Mouse (Mus musculus) ES-Bruce4 (cell line): Measurements from ENCODE around the gene Ppm1e. TPM values are rescaled to one million over a fixed set of nuclear protein-coding genes. Genes with fewer than 3 reads are reported as not detected.

Source experiments
- H3K27ac ChIP-seq: 2 replicates; pipeline ENCODE4 v1.5.1; 2012; ENCODE audit warnings: low read length, inconsistent platforms; ENCODE audit not compliant: insufficient read depth
- H3K27me3 ChIP-seq: 2 replicates; pipeline ENCODE4 v1.6.1; 2012; ENCODE audit warnings: mild to moderate bottlenecking, low read length, inconsistent platforms; ENCODE audit not compliant: control insufficient read depth, poor library complexity, insufficient read depth, severe bottlenecking
- H3K36me3 ChIP-seq: 2 replicates; pipeline ENCODE4 v1.6.1; 2012; ENCODE audit warnings: inconsistent platforms, mild to moderate bottlenecking, low read length, moderate library complexity; ENCODE audit not compliant: control insufficient read depth, poor library complexity, insufficient read depth, severe bottlenecking
- H3K4me1 ChIP-seq: one replicate; pipeline ENCODE4 v1.8.1; 2011; ENCODE audit warnings: low read length; ENCODE audit not compliant: control insufficient read depth, insufficient read depth
- H3K4me3 ChIP-seq: 2 replicates; pipeline ENCODE4 v1.5.1; 2011; ENCODE audit warnings: low read depth, mild to moderate bottlenecking, low read length
- H3K9ac ChIP-seq: 2 replicates; pipeline ENCODE4 v1.6.1; 2012; ENCODE audit warnings: low read depth, mild to moderate bottlenecking, inconsistent platforms; ENCODE audit not compliant: poor library complexity, severe bottlenecking
- H3K9me3 ChIP-seq: replicated peaks from 2 replicates; pipeline ENCODE4 v1.6.1; 2012; ENCODE audit warnings: mild to moderate bottlenecking, low read length, inconsistent platforms; ENCODE audit not compliant: control insufficient read depth, poor library complexity, insufficient read depth, severe bottlenecking
- CTCF ChIP-seq: IDR thresholded peaks from one replicate; pipeline ENCODE4 v1.8.1; 2011; ENCODE audit warnings: low read depth, low read length
- EP300 ChIP-seq: IDR thresholded peaks from 2 replicates; pipeline ENCODE4 v1.6.1; 2011; ENCODE audit warnings: low read depth, low read length; ENCODE audit not compliant: insufficient read depth
- POLR2A ChIP-seq: IDR thresholded peaks from one replicate; pipeline ENCODE4 v1.8.1; 2011; ENCODE audit warnings: low read length; ENCODE audit not compliant: insufficient read depth
- polyA plus RNA-seq: library from polyadenylated mRNA; stranded (reverse); fragments of >200 nt; gene quantifications from 2 replicates; pipeline ENCODE4 v1.2.4, GENCODE M21; 2011; ENCODE audit warnings: low read depth; ENCODE audit not compliant: missing spikeins, insufficient read depth, insufficient read length

Ppm1e gene
- polyA plus RNA-seq, 1 experiment, result 1.4 TPM

DNA sequence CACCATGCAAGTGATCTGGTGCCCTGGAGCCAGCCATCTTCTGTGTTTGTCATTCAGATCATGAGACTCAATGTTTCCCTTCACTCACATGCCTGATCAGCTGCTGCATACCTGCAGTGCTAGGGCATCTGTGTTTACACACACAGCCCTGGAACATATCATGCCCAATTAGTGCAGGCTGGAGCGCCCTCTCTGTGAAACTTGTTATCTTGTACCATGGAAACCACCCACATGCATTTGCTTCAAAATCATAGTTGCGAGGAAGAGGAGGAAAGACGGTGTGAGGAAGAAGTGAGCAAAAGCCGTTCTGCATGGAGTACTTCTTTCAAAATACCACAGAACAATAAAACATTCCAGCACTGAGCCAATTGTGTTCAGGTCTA, 118.0 kb downstream of the Ppm1e start:
- no peak overlapping the region for H3K27ac ChIP-seq
- H3K9ac ChIP-seq, result no peak overlapping the region
- H3K9me3 ChIP-seq, result no peaks in the 10 kb centered on the region
- 0 out of 2 replicates have a peak, but pooled peaks cover 3% of the 10 kb centered on the region for H3K36me3 ChIP-seq
- H3K27me3 ChIP-seq, result no peaks in the 10 kb centered on the region
- no peaks in the 10 kb centered on the region for H3K4me1 ChIP-seq
- no peak overlapping the region for H3K4me3 ChIP-seq
- TF ChIP-seq EP300 (no peak), POLR2A (no peak), CTCF (no peak)

DNA sequence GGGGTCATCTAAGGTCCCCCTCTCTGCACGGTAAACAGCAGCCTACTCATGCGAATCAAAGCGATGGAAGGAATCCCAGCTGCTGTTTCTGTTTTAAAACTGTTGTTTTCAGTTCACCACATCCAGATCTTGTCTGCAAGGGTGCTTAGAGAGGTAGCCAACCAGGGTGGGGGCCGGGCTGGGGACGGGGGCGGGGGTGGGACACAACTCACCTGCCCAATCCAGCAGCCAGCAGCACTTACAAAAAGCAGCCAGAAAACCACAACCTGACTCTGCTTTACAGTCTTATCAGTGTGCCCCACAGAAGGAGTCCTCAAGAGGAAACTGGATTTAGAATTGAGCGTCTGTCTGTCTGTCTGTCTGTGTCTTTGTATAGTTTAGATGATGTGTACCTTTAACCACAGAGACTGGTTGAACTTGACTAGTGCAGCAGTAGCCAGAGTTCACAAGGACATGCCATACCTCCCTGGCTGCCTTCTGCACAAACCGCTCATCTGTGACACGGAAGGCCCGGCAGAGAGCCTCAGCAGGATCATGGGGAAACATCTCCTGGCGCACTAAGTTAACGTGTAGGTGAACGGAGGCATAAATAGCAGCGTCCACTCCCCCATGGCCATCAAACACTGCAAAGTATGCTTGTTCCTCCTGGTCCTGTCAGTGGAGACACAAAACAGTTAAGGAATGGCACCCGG, 118.5 kb downstream of the Ppm1e start:
- 0 out of 2 replicates have a peak, but pooled peaks cover 3% of the 10 kb centered on the region for H3K36me3 ChIP-seq
- no peaks in the 10 kb centered on the region for H3K9me3 ChIP-seq
- TF ChIP-seq POLR2A (no peak), CTCF (no peak), EP300 (no peak)
- H3K9ac ChIP-seq, result no peak overlapping the region
- H3K27ac ChIP-seq, result no peak overlapping the region
- H3K4me3 ChIP-seq, result no peak overlapping the region
- H3K4me1 ChIP-seq, result no peaks in the 10 kb centered on the region
- H3K27me3 ChIP-seq, result no peaks in the 10 kb centered on the region

DNA sequence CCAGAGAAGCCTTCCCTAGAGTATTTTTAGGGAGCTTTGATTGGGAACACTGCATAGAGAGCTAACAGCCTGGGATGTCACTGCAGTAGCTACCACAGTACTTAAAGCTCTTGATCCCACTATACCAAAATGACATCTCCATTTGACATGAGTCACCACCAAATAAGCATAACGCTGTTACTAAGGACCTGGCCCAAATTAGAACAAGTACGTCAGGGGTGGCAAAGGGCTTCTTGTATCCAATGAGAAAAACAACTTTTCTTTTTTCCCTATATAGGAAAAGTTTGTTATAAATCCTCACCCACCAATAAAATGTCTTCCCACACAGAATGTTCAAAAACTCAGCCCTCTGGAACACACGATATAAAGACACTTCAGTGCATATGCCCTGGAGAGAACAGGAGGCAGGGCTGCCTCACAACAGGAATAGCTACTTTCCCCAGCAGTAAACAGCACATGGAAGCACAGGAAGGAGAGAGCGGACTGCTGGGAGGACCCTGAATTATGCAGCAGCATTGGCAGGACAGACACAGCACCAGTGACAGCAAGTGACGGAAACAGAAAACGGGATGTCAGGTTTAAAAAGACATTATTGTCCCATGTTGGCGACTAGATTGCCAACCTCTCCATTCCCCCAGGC, 119.8 kb downstream of the Ppm1e start:
- TF ChIP-seq POLR2A (no peak), CTCF (no peak), EP300 (no peak)
- H3K4me3 ChIP-seq, result no peak overlapping the region
- H3K27ac ChIP-seq, result no peak overlapping the region
- no peak overlapping the region for H3K9ac ChIP-seq
- no peaks in the 10 kb centered on the region for H3K27me3 ChIP-seq
- peaks cover 13% of the 10 kb centered on the region for H3K36me3 ChIP-seq
- no peaks in the 10 kb centered on the region for H3K9me3 ChIP-seq
- H3K4me1 ChIP-seq, result no peaks in the 10 kb centered on the region

DNA sequence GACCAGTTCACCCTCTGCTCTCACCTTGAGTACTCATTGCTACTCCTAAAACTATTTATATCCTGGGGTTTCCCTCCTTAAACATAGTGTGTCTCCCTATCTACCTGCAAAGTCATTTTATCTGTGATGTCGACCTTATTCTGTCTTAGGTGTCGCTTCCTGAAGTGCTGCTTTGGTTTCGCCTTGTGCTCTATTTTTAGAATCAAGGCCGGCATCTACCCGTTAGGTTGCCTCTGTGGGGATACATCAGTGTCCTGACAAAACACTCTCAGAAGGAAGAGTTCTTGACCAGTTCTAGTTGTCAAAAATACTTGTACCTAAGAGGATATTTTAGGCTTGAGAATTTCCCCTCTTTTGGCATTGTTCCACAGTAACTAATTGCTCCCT, 123.3 kb downstream of the Ppm1e start:
- no peaks in the 10 kb centered on the region for H3K27me3 ChIP-seq
- no peaks in the 10 kb centered on the region for H3K9me3 ChIP-seq
- H3K27ac ChIP-seq, result no peak overlapping the region
- H3K36me3 ChIP-seq, result peaks cover 24% of the 10 kb centered on the region
- H3K4me1 ChIP-seq, result no peaks in the 10 kb centered on the region
- H3K4me3 ChIP-seq, result no peak overlapping the region
- H3K9ac ChIP-seq, result no peak overlapping the region
- TF ChIP-seq EP300, result no peak
- no peak for TF ChIP-seq POLR2A
- no peak for TF ChIP-seq CTCF

DNA sequence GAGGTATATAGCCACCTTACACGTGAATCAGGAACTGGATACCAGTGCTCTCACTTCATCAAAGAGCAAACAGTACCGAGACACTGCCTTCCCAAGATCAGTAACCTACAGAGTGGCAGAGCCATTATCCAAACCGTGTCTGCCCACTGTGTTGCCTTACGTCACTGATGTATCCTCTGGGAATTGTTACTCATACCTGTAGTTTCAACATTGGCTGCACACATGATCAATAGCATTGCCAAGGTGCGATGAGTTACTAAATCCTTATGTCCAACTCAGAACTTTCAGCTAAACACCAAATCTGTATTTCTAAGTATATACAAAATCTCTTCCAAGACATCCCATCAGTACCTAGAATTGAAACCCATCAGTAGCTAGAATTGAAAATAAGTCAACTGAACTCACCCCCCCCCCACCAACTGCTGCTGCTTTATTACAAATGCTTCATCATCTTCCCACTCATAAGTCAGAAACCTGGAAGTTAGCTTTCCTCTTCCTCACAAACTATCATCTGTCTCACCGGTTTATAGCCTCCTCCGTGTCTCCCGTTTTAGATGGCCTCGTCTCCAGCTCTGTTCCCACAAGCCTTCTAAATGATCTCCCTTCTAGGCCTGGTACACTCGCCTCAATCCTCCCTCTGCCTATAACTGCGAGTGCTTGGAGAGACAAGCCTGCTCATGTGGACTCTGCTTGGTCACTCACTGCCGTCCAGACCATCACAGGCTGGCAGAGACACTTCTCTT, 123.9 kb downstream of the Ppm1e start:
- H3K27me3 ChIP-seq, result no peaks in the 10 kb centered on the region
- H3K9ac ChIP-seq, result no peak overlapping the region
- H3K27ac ChIP-seq, result no peak overlapping the region
- TF ChIP-seq EP300 (no peak), CTCF (no peak), POLR2A (no peak)
- no peaks in the 10 kb centered on the region for H3K9me3 ChIP-seq
- no peaks in the 10 kb centered on the region for H3K4me1 ChIP-seq
- H3K4me3 ChIP-seq, result no peak overlapping the region
- peaks cover 24% of the 10 kb centered on the region for H3K36me3 ChIP-seq

DNA sequence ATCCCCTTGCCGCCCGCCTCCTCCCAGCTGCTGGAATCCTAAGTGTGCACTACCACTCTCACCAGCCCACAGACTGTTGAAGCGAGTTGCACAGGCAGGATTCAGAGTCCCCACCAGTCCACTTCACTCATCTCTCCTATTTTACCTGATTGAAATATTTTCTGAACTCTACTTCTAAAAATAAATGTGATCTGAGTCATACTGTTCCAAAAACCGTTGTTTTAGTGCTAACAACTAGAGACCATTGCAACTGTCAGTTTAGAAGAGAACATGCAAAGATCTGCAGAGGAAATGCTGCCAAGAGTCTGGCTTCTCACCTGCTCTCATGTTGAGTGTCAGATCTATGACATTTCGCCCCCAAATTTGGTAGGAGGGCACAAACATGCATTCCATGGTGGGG, 125.4 kb downstream of the Ppm1e start:
- TF ChIP-seq POLR2A (no peak), CTCF (no peak), EP300 (no peak)
- Histone ChIP-seq H3K9ac (no peak overlapping the region), H3K9me3 (no peaks in the 10 kb centered on the region), H3K36me3 (peaks cover 21% of the 10 kb centered on the region), H3K4me3 (no peak overlapping the region), H3K27ac (no peak overlapping the region), H3K27me3 (no peaks in the 10 kb centered on the region), H3K4me1 (no peaks in the 10 kb centered on the region)
